Mouse (Mus musculus): ENCODE data around the gene Cyp2c23.

The Cyp2c23 gene

GRCm38 (mm10) chr19:44028972-44029371, at the start of gene Cyp2c23:
Gene Cyp2c23 (minus strand): TSS chr19:44029208.
- no peak for DNase-seq

DNA sequence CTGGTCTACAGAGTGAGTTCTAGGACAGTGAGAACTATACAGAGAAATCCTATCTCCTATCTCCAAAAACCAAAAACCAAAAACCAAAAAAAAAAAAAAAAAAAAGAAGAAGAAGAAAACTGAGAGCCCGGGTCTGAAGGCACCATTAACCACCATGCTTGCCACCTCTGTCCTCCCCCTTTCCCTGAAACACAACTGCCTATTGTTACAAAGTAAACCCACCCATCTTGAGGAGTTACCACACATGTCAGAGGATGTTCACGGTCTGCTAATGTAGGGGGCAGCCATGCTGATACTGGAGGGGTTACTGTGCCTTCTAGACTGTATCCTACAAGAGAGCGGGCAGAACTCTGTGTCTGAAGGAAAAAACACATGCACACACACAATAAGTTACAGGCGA, 48.0 kb upstream of the Cyp2c23 start:
- DNase-seq = no peak

- no peak for DNase-seq
Observed at GRCm38 (mm10) chr19:44076457-44076856, 47.4 kb upstream of the Cyp2c23 start.

- no peak for DNase-seq
Observed at GRCm38 (mm10) chr19:44074986-44075385, 46.0 kb upstream of the Cyp2c23 start.

DNA sequence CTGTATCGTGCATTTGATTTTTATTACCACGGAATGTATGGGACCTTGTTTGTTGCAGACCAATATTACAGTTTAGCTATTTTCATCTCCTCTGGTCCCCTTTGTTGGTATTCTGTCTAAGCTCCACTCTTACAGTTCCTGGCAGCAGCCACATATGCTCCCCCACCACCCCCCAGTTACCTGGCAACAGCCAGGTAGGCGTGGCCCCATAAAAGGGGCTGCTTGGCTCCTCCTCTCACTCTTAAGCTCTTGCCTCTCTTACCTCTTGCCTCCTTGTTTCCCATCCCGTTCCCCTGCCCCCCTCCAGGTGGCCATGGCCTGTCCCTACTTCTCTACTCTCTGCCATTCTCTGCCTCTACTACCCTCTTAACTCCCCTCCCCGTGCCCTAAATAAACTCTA, 42.2 kb upstream of the Cyp2c23 start:
- DNase-seq = no peak

GRCm38 (mm10) chr19:44069914-44070232, 40.9 kb upstream of the Cyp2c23 start:
- no peak for DNase-seq

DNA sequence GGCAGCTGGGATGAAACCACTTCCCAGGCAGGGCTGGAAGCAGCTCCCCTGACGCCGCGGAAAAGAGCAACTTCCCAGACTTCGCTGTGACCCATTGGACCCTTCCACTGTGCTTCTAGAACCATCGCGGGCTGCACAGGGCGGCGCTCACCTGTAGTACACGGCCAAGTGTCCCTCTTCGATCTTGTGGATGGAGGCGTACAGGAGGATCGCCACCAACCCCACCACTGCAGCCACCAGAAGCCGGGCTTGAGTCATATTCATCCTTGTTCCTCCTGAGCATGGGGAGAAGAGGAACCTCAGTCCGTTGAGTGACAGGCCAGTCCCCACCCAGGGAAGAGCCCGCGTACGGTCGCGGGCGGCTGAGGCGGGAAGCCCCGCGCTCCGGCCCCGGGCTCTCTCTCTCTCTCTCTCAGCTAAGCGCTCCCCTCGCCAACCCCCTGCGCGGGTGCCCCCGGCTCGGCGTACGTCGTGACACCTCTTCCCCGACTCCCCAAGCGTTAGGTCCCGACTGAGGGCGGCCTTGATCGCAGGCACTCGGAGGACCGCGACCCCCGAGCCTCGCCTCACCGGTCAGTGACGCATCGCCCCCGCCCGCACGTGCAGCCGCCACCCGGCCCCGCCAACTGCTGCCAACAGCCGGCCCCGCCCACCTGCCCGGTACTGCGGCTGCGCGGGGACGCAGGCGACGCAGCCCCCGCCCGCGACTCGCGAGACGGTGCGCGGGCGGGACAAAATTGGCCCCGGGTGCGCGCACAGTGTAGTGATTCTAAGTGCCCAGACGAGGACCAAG, 40.3 kb upstream of the Cyp2c23 start, which contains the start of gene Erlin1:
Gene Erlin1 (minus strand): TSS at position 665 of the 793 bp plus-strand sequence.
- peak; percentile 91 to 94 for DNase-seq

GRCm38 (mm10) chr19:44068232-44068631, 39.2 kb upstream of the Cyp2c23 start:
- DNase-seq = no peak

DNA sequence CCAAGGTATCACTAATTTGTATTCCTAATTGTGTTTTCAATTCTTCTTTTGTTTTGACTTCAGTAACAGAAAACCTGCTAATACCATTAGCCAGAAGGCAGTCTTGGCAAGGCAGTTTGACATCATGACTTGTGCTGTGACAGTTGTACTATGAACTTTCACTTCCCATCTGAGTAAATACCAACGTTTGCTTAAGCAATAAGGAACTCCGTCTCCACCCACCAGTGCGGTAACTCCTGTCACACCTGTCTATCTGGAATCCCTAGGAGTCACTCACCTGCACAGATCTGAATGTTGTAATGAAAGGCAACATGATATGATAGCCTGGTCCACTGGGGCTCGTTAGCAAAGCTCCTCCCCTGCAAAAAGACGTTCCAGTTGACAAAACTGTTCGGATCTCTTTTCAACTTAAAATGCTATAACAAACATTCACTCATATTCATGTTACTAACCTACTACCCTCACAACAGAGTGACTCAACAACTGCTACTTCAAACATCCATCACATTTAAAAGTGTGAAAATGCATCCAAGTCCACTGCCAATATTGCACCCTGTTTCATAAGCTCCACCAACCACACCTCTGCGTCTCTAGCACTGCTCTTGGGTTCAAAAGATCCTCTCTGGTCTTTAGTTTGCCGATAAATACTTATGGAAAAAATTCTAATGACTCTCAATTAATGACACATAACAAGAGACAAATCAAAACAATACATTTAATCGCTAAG, 38.5 kb upstream of the Cyp2c23 start:
- DNase-seq = no peak

DNA sequence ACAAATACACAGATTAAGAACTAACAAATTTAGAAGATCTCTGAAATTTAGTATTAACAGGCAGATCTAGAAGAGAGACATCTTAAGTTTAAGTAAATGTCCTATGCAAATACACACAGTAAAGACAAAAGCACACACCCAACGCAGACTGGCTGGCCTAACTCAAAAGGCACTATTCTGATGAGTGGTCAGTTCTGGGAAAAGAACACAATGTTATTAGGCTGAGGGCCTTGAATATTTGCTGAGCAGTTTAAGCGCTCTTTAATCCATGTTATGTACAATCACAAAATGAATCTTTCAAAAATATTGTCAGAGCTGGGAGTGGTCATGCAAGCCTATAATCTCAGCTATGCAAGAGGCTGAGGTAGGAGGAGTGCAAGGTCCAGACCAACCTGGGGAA, 35.7 kb upstream of the Cyp2c23 start:
- DNase-seq = no peak

DNA sequence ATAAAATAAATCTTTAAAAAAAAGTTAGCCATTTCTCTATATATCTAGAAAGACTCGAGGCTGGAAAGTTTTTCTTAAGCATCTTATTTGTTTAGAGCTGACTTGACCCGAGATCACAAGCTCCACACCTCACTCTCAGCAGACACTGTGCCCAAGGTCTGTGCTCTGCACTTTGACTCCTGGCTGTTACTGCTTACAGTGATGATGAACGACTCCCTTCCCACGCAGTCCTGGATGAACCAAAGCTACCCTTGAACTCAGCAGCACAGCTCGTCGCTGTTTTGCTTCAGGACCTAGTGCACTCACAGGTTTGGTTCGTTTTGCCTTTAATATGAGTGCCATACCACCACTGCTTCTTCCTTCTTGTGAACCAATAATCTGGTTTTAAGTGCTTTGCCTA, 34.8 kb upstream of the Cyp2c23 start:
- DNase-seq = no peak

- no peak for DNase-seq
Observed at GRCm38 (mm10) chr19:44060226-44060625, 31.2 kb upstream of the Cyp2c23 start.

DNA sequence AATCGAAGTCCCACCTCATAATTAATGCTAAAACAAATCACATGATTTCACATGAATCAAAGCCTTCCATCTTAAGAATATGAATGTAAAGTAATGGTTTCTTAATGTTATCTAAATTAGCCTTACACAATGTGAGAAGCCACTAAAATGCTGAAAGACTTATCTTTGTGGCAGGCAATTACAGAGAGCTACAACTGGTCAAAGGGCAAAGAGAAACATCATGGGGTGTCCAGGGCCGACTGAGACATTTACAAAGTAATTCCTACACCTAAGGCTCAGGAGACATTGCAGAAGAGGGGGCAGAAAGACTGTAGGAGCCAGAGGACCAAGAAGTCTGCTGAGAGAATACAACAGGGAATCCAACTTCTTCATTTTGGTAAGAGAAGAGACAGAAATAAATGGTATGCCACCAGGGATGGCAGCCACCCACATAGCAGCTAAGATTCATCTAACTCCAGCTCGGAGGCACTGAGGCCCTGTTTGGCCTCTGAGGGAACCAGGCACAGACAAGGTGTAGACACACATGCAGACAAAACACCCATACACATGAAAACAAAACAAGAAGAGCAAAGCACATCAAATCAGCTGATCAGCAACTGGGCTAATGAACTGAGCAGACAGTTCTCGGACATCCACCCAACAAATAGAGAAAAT, 26.3 kb upstream of the Cyp2c23 start:
- DNase-seq = no peak

DNA sequence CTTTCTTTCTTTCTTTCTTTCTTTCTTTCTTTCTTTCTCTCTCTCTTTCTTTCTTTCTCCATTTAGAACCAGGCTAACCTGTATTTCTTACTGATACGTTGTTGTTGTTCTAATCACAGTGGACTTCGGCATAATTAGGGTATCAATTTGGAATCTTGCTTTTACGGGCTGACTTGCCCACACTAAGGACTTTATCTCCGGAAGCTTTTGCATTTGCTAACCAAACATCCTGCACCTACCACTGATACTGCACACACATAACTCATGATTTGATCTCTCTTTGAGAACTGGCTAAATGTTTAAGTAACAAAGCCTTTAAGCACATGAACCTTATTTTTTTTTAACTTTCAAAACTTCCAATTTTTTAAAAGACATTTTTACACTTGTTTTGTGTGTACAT, 21.4 kb upstream of the Cyp2c23 start:
- DNase-seq = no peak

GRCm38 (mm10) chr19:44049282-44049681, 20.3 kb upstream of the Cyp2c23 start:
- no peak for DNase-seq

GRCm38 (mm10) chr19:44045847-44046246, 16.8 kb upstream of the Cyp2c23 start:
- DNase-seq = no peak

DNA sequence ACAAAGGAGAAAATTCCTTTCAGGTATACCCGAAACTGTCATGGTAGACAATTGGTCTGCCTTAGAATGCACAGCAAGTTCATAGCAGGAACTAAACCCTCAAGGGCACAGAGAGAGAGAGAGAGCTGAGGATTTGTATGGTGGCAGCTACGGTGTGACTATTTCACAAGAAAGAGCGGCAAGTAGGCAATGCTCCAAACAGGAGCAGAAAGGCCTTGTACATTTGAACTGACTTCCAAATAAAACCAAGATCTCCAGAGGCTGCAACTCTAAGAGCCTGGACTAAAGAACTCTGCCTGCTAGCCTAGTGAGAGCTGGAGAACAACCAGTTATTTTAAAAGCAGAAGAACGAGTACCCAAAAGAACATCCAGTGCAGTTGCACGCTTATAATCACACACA, 13.1 kb upstream of the Cyp2c23 start:
- DNase-seq = no peak

DNA sequence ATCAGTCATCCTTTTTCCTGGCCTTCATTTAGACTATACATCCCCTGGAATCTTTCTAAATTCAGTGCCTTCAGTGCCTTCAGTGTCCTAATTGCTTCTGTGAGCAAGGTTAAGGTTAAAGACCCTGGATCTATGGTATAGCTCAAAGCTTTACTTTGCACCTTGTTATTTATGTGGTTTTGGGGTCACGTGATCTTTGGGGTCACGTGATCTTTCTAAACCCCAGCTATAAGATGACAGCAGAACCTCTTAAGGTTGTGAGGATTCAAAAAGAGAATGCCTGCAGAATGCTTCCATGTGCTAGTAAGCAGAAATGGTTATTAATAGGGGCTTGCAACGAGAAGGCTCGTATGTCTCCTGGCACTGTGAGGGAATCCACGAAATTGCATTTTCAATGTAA, 4.4 kb upstream of the Cyp2c23 start:
- no peak for DNase-seq

- no peak for DNase-seq
Observed at GRCm38 (mm10) chr19:44032046-44032744, 3.2 kb upstream of the Cyp2c23 start.

DNA sequence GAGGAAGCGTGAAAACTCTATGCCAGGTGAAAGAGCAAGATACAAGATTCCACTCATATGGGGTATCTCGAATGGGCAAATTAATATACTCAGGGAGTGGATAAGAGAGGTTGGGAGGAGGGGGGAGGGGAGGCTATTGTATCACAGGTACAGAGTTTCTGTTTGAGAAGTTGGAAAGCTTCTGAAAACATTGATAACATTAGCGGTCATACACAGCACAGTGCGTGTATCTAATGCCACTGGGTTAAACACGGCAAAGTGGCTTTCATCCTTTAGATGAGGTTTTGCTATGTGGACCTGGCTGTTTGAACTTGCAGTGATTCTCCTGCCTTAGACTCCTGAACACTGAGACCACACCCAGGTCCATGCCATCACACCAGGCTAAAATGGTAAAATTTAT, 1.0 kb upstream of the Cyp2c23 start:
- no peak for DNase-seq

GRCm38 (mm10) chr19:44026956-44027530, 2.0 kb downstream of the Cyp2c23 start:
- DNase-seq = no peak

DNA sequence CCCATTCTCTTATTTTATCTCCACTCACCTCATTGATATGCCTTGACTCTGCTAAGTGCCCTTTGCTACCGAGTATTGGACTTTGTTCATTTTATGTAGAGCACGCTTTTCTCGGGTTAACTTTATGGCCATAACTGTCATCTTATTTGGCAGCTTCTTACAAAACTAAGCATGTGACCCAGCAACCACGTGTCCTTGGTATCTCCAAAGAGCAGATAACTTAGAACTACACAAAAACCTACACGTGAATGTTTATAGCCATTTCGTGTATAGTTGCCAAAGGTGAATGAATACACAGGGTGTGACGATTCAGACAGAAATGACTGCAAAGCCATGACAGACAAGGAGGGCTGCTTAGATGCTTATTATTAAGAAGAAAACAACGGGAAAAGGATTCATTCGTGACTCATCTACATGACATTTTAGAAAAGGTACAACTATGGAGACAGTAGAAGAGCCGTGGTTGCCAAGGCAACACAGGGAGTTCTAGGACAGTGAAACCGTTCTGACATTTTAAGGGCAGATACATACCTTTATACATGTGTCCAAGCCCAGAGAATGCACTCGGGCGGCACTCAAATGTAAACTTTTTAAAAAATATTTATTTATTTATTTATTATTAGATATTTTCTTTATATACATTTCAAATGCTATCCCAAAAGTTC, 4.0 kb downstream of the Cyp2c23 start:
- no peak for DNase-seq

Measured in cerebellum, postnatal 36 days (tissue).